Mouse (Mus musculus): ENCODE data around the gene Lgi4.
A peak's percentile ranks its signal among the peaks of the same experiment; 100 is the strongest.

The Lgi4 gene

GRCm38 (mm10) chr7:31105061-31105768, 46.1 kb downstream of the Lgi4 start:
- DNase-seq (ENCODE audit: low read depth, low spot score), result no peak

GRCm38 (mm10) chr7:31106166-31106565, 47.0 kb downstream of the Lgi4 start:
- no peak for DNase-seq (ENCODE audit: low read depth, low spot score)

- DNase-seq (ENCODE audit: low read depth, low spot score), result no peak
Observed at GRCm38 (mm10) chr7:31107781-31108180, 48.6 kb downstream of the Lgi4 start.

- no peak for DNase-seq (ENCODE audit: low read depth, low spot score)
Observed at GRCm38 (mm10) chr7:31109091-31109490, 49.9 kb downstream of the Lgi4 start.

GRCm38 (mm10) chr7:31109796-31110195, 50.7 kb downstream of the Lgi4 start:
- no peak for DNase-seq (ENCODE audit: low read depth, low spot score)

GRCm38 (mm10) chr7:31110861-31111385, 51.8 kb downstream of the Lgi4 start:
- no peak for DNase-seq (ENCODE audit: low read depth, low spot score)

GRCm38 (mm10) chr7:31112036-31112435, 52.9 kb downstream of the Lgi4 start:
- DNase-seq (ENCODE audit: low read depth, low spot score), result no peak

GRCm38 (mm10) chr7:31113800-31114199, 54.7 kb downstream of the Lgi4 start:
- no peak for DNase-seq (ENCODE audit: low read depth, low spot score)

- no peak for DNase-seq (ENCODE audit: low read depth, low spot score)
Observed at GRCm38 (mm10) chr7:31114646-31115045, 55.5 kb downstream of the Lgi4 start.

- no peak for DNase-seq (ENCODE audit: low read depth, low spot score)
Observed at GRCm38 (mm10) chr7:31115182-31115581, 56.0 kb downstream of the Lgi4 start, which contains the start of gene Hpn. Hpn (minus strand) TSS chr7:31115290.

GRCm38 (mm10) chr7:31115587-31116043, 56.5 kb downstream of the Lgi4 start:
- no peak for DNase-seq (ENCODE audit: low read depth, low spot score)

- peak; percentile 81 for DNase-seq (ENCODE audit: low read depth, low spot score)
Observed at GRCm38 (mm10) chr7:31116721-31117145, 57.6 kb downstream of the Lgi4 start.

GRCm38 (mm10) chr7:31117465-31117864, 58.3 kb downstream of the Lgi4 start:
- no peak for DNase-seq (ENCODE audit: low read depth, low spot score)

GRCm38 (mm10) chr7:31118486-31118885, 59.3 kb downstream of the Lgi4 start:
- DNase-seq (ENCODE audit: low read depth, low spot score), result no peak

GRCm38 (mm10) chr7:31119556-31119955, 60.4 kb downstream of the Lgi4 start:
- no peak for DNase-seq (ENCODE audit: low read depth, low spot score)
